Mouse (Mus musculus): Measurements from ENCODE around the gene Gm11037.

DNA sequence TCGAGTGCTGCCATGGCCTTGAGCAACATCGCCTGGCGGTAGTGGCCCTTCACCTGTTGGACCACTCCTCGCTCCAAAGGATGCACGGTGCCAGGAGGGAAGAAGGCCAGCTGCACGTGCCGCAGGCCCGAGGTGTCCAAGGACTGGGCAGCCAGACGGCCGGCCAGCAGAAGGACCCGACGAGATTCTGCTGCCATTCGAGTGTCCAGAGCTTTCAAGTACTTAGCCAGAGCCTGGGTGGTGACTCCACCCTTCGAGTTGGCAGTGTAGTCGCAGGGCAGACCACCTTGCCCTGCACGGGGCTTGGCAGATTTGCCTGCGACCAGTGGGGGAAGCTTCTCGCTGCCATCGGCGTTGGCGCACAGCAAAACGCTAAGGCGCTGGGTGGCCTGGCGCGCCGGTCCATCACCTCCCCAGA is 45.5 kb downstream of the Gm11037 start:
- TF ChIP-seq CTCF (IDR thresholded peaks at IDR 0.05; ENCODE audit: borderline replicate concordance, control insufficient read depth, extremely low read depth, insufficient read depth, low read length, poor library complexity) (no peak; the same call in 1 of the 2 replicates), POLR2A (IDR thresholded peaks at IDR 0.05; ENCODE audit: control insufficient read depth, extremely low read depth, insufficient read depth, low read length, poor library complexity) (no peak)
